Mouse (Mus musculus): ENCODE data around the gene Fam57b. TPM values are rescaled to one million over a fixed set of nuclear protein-coding genes. Genes with fewer than 3 reads are reported as not detected.

Fam57b gene
- polyA plus RNA-seq, 3 experiments from 2014 or later: not detected

GRCm38 (mm10) chr7:126799468-126800268 is 2.2 kb downstream of the Fam57b start:
- ATAC-seq: peak; percentile 78

- ATAC-seq: no peak
Measured at GRCm38 (mm10) chr7:126800269-126801056, 3.0 kb downstream of the Fam57b start.

- ATAC-seq: no peak
Measured at GRCm38 (mm10) chr7:126801057-126801422, 3.6 kb downstream of the Fam57b start.

- no peak for ATAC-seq
Measured at GRCm38 (mm10) chr7:126802134-126802889, 4.8 kb downstream of the Fam57b start.

GRCm38 (mm10) chr7:126803181-126803580 is 5.7 kb downstream of the Fam57b start:
- ATAC-seq: no peak

- ATAC-seq: no peak
Measured at GRCm38 (mm10) chr7:126803751-126804150, 6.3 kb downstream of the Fam57b start.

GRCm38 (mm10) chr7:126806956-126807355 is 9.5 kb downstream of the Fam57b start:
- no peak for ATAC-seq

- no peak for ATAC-seq
Measured at GRCm38 (mm10) chr7:126807405-126807804, 9.9 kb downstream of the Fam57b start.

- no peak for ATAC-seq
Measured at GRCm38 (mm10) chr7:126808703-126809455, 11.4 kb downstream of the Fam57b start.

GRCm38 (mm10) chr7:126809723-126810369 is 12.4 kb downstream of the Fam57b start:
- ATAC-seq: no peak

- ATAC-seq: no peak
Measured at GRCm38 (mm10) chr7:126815726-126816222, 18.3 kb downstream of the Fam57b start.

GRCm38 (mm10) chr7:126816494-126816893 is 19.0 kb downstream of the Fam57b start:
- ATAC-seq: no peak

- ATAC-seq: no peak
Measured at GRCm38 (mm10) chr7:126817595-126817994, 20.1 kb downstream of the Fam57b start.

GRCm38 (mm10) chr7:126818818-126819217 is 21.4 kb downstream of the Fam57b start:
- no peak for ATAC-seq

GRCm38 (mm10) chr7:126821835-126822511 is 24.5 kb downstream of the Fam57b start:
- ATAC-seq: peak; percentile 63

- no peak for ATAC-seq
Measured at GRCm38 (mm10) chr7:126822741-126823140, 25.3 kb downstream of the Fam57b start.

- ATAC-seq: no peak
Measured at GRCm38 (mm10) chr7:126823202-126823711, 25.8 kb downstream of the Fam57b start.

GRCm38 (mm10) chr7:126823940-126824339 is 26.5 kb downstream of the Fam57b start:
- no peak for ATAC-seq

GRCm38 (mm10) chr7:126825403-126825802 is 27.9 kb downstream of the Fam57b start:
- no peak for ATAC-seq

GRCm38 (mm10) chr7:126825952-126826351 is 28.5 kb downstream of the Fam57b start:
- no peak for ATAC-seq

GRCm38 (mm10) chr7:126831539-126831938 is 34.1 kb downstream of the Fam57b start, which contains the start of gene 4930451I11Rik:
Gene 4930451I11Rik, minus strand, starts transcription at chr7:126831639.
- no peak for ATAC-seq

Measured in inflammation-experienced regulatory T-cells, adult 6 months (primary cell).